Mouse (Mus musculus) heart, adult 2 months (tissue): ENCODE data around the gene Cebpz. TPM values are rescaled to one million over a fixed set of nuclear protein-coding genes. Genes with fewer than 3 reads are reported as not detected.
A peak's percentile ranks its signal among the peaks of the same experiment; 100 is the strongest.

ENCODE experiments used
- DNase-seq, 2 experiments: peaks; one replicate each; pipeline ENCODE4 v3.0.0; 2021
- H3K27ac ChIP-seq: fragments of 200-600 bp; 2 replicates; pipeline ENCODE4 v1.8.1; 2022
- H3K27me3 ChIP-seq: fragments of 200-500 bp; 2 replicates; pipeline ENCODE4 v1.6.1; 2012; ENCODE audit warnings: mild to moderate bottlenecking, low read length, inconsistent platforms, mixed read lengths; ENCODE audit not compliant: control insufficient read depth, insufficient read depth
- H3K36me3 ChIP-seq: fragments of 200-500 bp; 2 replicates; pipeline ENCODE4 v1.6.1; 2012; ENCODE audit warnings: low read length, inconsistent platforms; ENCODE audit not compliant: control insufficient read depth, insufficient read depth
- H3K4me1 ChIP-seq: fragments of 200-500 bp; 2 replicates; pipeline ENCODE4 v1.6.1; 2011; ENCODE audit warnings: low read length; ENCODE audit not compliant: control insufficient read depth, insufficient read depth
- H3K4me3 ChIP-seq: fragments of 200-600 bp; 2 replicates; pipeline ENCODE4 v1.8.1; 2022
- H3K79me2 ChIP-seq: fragments of 200-500 bp; replicated peaks from 2 replicates; pipeline ENCODE4 v1.6.1; 2012; ENCODE audit warnings: mild to moderate bottlenecking, inconsistent platforms, low read length, moderate library complexity, mixed read lengths; ENCODE audit not compliant: control insufficient read depth, insufficient read depth
- H3K9ac ChIP-seq: fragments of 200-500 bp; 2 replicates; pipeline ENCODE4 v1.6.1; 2012; ENCODE audit warnings: low read depth, mild to moderate bottlenecking, control low read depth, inconsistent platforms, low read length, mixed read lengths
- CTCF ChIP-seq: fragments of 200-600 bp; IDR thresholded peaks from 2 replicates; pipeline ENCODE4 v1.8.1; 2022; ENCODE audit warnings: antibody characterized with exemption, mild to moderate bottlenecking, moderate library complexity
- EP300 ChIP-seq: fragments of 200-500 bp; IDR thresholded peaks from 2 replicates; pipeline ENCODE4 v1.6.1; 2011; ENCODE audit warnings: low read depth, low read length, control low read depth; ENCODE audit not compliant: insufficient read depth
- POLR2A ChIP-seq: fragments of 200-500 bp; IDR thresholded peaks from 2 replicates; pipeline ENCODE4 v1.6.1; 2011; ENCODE audit warnings: mild to moderate bottlenecking, low read depth, low read length, control low read depth; ENCODE audit not compliant: insufficient read depth
- WGBS: fragments of 180-500 bp; shearing (Covaris S2); methylation state at CpG from one replicate; pipeline ENCODE4 v1.1.7; 2018; 5-methylcytosine and 5-hydroxymethylcytosine counted together
- intact Hi-C: fragments of 180-260 bp; cut with DNase I; formaldehyde crosslinking; loops from one replicate; pipeline ENCODE4 v1.15.1; 2025
- polyA plus RNA-seq: library from polyadenylated mRNA; depleted of rRNA; stranded (reverse); fragments of >200 nt; gene quantifications from 2 replicates; pipeline ENCODE4 v1.2.3, GENCODE M21; 2012
- total RNA-seq, 2 experiments: library from RNA; stranded (reverse); gene quantifications; 2 replicates each; pipeline ENCODE4 v1.2.3; 2021

The Cebpz gene
- total and polyA plus RNA-seq, 3 experiments, result 3.1 to 21.4 (median 20.1) TPM

DNA sequence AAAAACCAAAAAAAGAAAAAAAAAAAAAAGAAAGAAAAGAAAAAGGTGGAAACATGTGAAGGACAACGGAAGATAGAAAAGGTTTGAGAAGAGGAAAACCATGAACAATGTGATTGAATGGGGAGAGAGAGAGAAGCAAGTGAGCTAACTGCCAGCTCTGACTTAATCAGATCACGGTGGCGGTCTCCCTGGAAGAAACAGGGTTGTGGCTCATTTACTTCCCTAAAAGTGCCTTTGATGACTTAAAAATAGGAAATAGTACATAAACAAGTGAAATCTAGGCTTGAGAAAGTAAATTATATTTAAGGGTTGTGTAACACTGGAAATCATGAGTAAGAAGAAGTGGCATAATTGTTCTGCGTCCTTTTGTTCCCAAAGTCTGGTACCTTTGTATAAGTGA is 2.1 kb upstream of the Cebpz start:
- TF ChIP-seq POLR2A (no peak), EP300 (no peak), CTCF (no peak)

GRCm38 (mm10) chr17:78937229-78937853 is 475 bp upstream of the Cebpz start:
- Histone ChIP-seq H3K79me2 (peaks cover 1% of the 10 kb centered on the region; the same call in 1 of the 2 replicates), H3K36me3 (peaks cover 13% of the 10 kb centered on the region), H3K9ac (peak overlapping the region; percentile 82), H3K27me3 (no peaks in the 10 kb centered on the region), H3K27ac (peak overlapping the region; percentile 62), H3K4me3 (peak overlapping the region; percentile 88), H3K4me1 (peaks cover 5% of the 10 kb centered on the region)
- WGBS, result 7% methylated on average over 26 of the region's 26 CpGs
- intact Hi-C loops, result loop anchor here (1.0 to 10.0 kb wide), 4 partner anchors 21 to 203 kb away; partner anchors contain the start of genes Cebpzos, Gpatch11, Heatr5b and Prkd3
- TF ChIP-seq EP300 (no peak), POLR2A (0 out of 2 replicates have a peak, but pooled peaks have one; percentile 1), CTCF (no peak)
- no peak for DNase-seq

More for the DNA sequence above, 2.1 kb upstream of the Cebpz start:
- H3K27me3 ChIP-seq, result no peaks in the 10 kb centered on the region
- no peak overlapping the region for H3K9ac ChIP-seq
- peaks cover 6% of the 10 kb centered on the region for H3K36me3 ChIP-seq
- 85% methylated on average over 4 of the region's 4 CpGs for WGBS
- no peak for DNase-seq
- peaks cover 1% of the 10 kb centered on the region; the same call in 1 of the 2 replicates for H3K79me2 ChIP-seq
- no peak overlapping the region for H3K27ac ChIP-seq
- no peak overlapping the region for H3K4me3 ChIP-seq
- H3K4me1 ChIP-seq, result peaks cover 3% of the 10 kb centered on the region
- intact Hi-C loops, result loop anchor here (5.0 to 10.0 kb wide), 2 partner anchors 102 to 204 kb away; partner anchors contain the start of genes Gpatch11, Heatr5b and Strn

- Histone ChIP-seq H3K27me3 (no peaks in the 10 kb centered on the region), H3K36me3 (peaks cover 13% of the 10 kb centered on the region), H3K4me1 (peaks cover 5% of the 10 kb centered on the region), H3K4me3 (peak overlapping the region; percentile 88), H3K27ac (no peak overlapping the region), H3K9ac (no peak overlapping the region), H3K79me2 (peaks cover 1% of the 10 kb centered on the region; the same call in 1 of the 2 replicates)
- DNase-seq, result no peak
- intact Hi-C loops, result loop anchor here (2.0 to 10.0 kb wide), 3 partner anchors 85 to 201 kb away; partner anchors contain the start of genes Gpatch11, Heatr5b, Prkd3 and Strn
- no peak for TF ChIP-seq EP300
- TF ChIP-seq CTCF, result no peak
- no peak for TF ChIP-seq POLR2A
- 80% methylated on average over 2 of the region's 2 CpGs for WGBS
These were observed 1.0 kb downstream of the Cebpz start for GRCm38 (mm10) chr17:78935857-78936256.

GRCm38 (mm10) chr17:78917696-78918095 is 19.2 kb downstream of the Cebpz start:
- H3K9ac ChIP-seq, result no peak overlapping the region
- intact Hi-C loops, result no loop called here

GRCm38 (mm10) chr17:78916899-78917298 is 20.0 kb downstream of the Cebpz start:
- Histone ChIP-seq H3K79me2 (no peaks in the 10 kb centered on the region), H3K27ac (peak overlapping the region; percentile 82), H3K27me3 (no peaks in the 10 kb centered on the region), H3K4me3 (peak overlapping the region; percentile 67), H3K36me3 (peaks cover 2% of the 10 kb centered on the region; the same call in 1 of the 2 replicates), H3K4me1 (peaks cover 2% of the 10 kb centered on the region; the same call in 1 of the 2 replicates), H3K9ac (peak overlapping the region; percentile 81)
- no peak for TF ChIP-seq CTCF
- intact Hi-C loops, result loop anchor here (1.0 kb wide), 1 partner anchor 20 kb away; the partner anchor contains the start of genes Cebpz and Ndufaf7
- 2% methylated on average over 11 of the region's 11 CpGs for WGBS
- no peak for DNase-seq

More at GRCm38 (mm10) chr17:78917696-78918095, 19.2 kb downstream of the Cebpz start:
- peaks cover 2% of the 10 kb centered on the region for H3K36me3 ChIP-seq
- no peaks in the 10 kb centered on the region for H3K27me3 ChIP-seq
- H3K27ac ChIP-seq, result no peak overlapping the region
- H3K4me3 ChIP-seq, result no peak overlapping the region
- WGBS, result 46% methylated on average over 6 of the region's 6 CpGs
- no peak for DNase-seq
- H3K79me2 ChIP-seq, result no peaks in the 10 kb centered on the region
- peaks cover 2% of the 10 kb centered on the region; the same call in 1 of the 2 replicates for H3K4me1 ChIP-seq
- no peak for TF ChIP-seq CTCF
- no peak for TF ChIP-seq EP300
- TF ChIP-seq POLR2A, result no peak

DNA sequence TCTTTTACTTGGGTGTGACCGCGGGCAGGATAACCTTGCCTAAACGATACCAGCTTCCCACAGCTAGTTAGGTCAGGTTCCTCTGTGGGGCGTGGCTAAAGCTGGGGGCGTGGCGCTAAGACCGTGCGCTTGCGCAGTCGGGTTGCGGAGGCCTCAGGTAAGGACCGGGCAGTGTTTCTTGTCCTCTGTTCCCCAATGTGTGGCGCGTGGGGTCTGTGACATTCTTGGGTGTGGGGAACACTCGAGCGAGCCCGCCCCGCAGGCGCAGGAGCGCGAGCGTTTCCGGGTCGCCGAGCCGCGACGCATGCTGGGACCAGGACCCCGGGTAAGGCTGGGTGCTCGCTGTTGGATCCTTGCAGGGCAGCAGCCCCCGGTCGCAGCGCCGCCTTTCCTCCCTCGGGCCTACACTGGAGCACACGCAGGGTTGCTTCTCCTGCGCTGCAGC is 20.5 kb downstream of the Cebpz start, which contains the start of gene Cebpzos:
TSS of gene Cebpzos (plus strand) at position 132 of the 445 bp plus-strand sequence.
- Histone ChIP-seq H3K4me3 (peak within 1 kb of the TSS; percentile 67), H3K9ac (peak within 1 kb of the TSS; percentile 81), H3K79me2 (no peaks in the 10 kb centered on the region), H3K36me3 (peaks cover 2% of the 10 kb centered on the region; the same call in 1 of the 2 replicates), H3K27me3 (no peaks in the 10 kb centered on the region), H3K27ac (peak within 1 kb of the TSS; percentile 82), H3K4me1 (peaks cover 2% of the 10 kb centered on the region; the same call in 1 of the 2 replicates)
- TF ChIP-seq EP300, result peak; percentile 55
- TF ChIP-seq POLR2A, result peak; percentile 90
- TF ChIP-seq CTCF, result no peak
- peak; percentile 88 to 89 for DNase-seq
- intact Hi-C loops, result loop anchor here (1.0 kb wide), 1 partner anchor 21 kb away; the partner anchor contains the start of genes Cebpz and Ndufaf7
- under 1% methylated on average over 37 of the region's 37 CpGs for WGBS
